Mouse (Mus musculus) liver, embryonic 15.5 days (tissue): Measurements from ENCODE around the gene Fam83f. TPM values are rescaled to one million over a fixed set of nuclear protein-coding genes. Genes with fewer than 3 reads are reported as not detected.
A peak's percentile ranks its signal among the peaks of the same experiment; 100 is the strongest.

Experiments
- ATAC-seq: fragments of 200-750 bp; cut with Nextera tagmentation; 2 replicates; pipeline ENCODE4 v1.8.0; 2017; ENCODE audit warnings: moderate number of reproducible peaks, mild to moderate bottlenecking, moderate library complexity; ENCODE audit not compliant: insufficient read depth
- H3K27ac ChIP-seq: fragments of 300-500 bp; sonication (generic); replicated peaks from 2 replicates; pipeline ENCODE4 v1.5.1; 2015; ENCODE audit warnings: mild to moderate bottlenecking, inconsistent platforms
- H3K27me3 ChIP-seq: fragments of 300-500 bp; sonication (generic); 2 replicates; pipeline ENCODE4 v1.6.1; 2015; ENCODE audit warnings: mild to moderate bottlenecking, inconsistent platforms
- H3K36me3 ChIP-seq: fragments of 300-500 bp; sonication (generic); replicated peaks from 2 replicates; pipeline ENCODE4 v1.6.1; 2015; ENCODE audit warnings: moderate library complexity, mild to moderate bottlenecking, inconsistent platforms
- H3K4me1 ChIP-seq: fragments of 300-500 bp; sonication (generic); replicated peaks from 2 replicates; pipeline ENCODE4 v1.6.1; 2015; ENCODE audit warnings: inconsistent platforms
- H3K4me2 ChIP-seq: fragments of 300-500 bp; sonication (generic); 2 replicates; pipeline ENCODE4 v1.6.1; 2015; ENCODE audit warnings: moderate library complexity, mild to moderate bottlenecking, inconsistent platforms
- H3K4me3 ChIP-seq: fragments of 300-500 bp; sonication (generic); replicated peaks from 2 replicates; pipeline ENCODE4 v1.5.1; 2015; ENCODE audit warnings: mild to moderate bottlenecking, inconsistent platforms
- H3K9ac ChIP-seq: fragments of 300-500 bp; sonication (generic); 2 replicates; pipeline ENCODE4 v1.6.1; 2015; ENCODE audit warnings: moderate library complexity, mild to moderate bottlenecking, inconsistent platforms
- H3K9me3 ChIP-seq: fragments of 300-500 bp; sonication (generic); replicated peaks from 2 replicates; pipeline ENCODE4 v1.6.1; 2016; ENCODE audit warnings: inconsistent platforms
- WGBS: fragments of 180-500 bp; shearing (Covaris S2); methylation state at CpG from one replicate; pipeline ENCODE4 v1.1.7; 2015; ENCODE audit warnings: mixed read lengths; ENCODE audit not compliant: insufficient replicate concordance; 5-methylcytosine and 5-hydroxymethylcytosine counted together
- polyA plus RNA-seq: library from polyadenylated mRNA; unstranded; fragments of >200 nt; fragmentation: Nextera tagmentation; extraction: Ambion mirVana; gene quantifications from 2 replicates; pipeline ENCODE4 v1.2.1, GENCODE M21; 2015

Fam83f gene
- polyA plus RNA-seq, 1 experiment from 2014 or later = 3.7 TPM

DNA sequence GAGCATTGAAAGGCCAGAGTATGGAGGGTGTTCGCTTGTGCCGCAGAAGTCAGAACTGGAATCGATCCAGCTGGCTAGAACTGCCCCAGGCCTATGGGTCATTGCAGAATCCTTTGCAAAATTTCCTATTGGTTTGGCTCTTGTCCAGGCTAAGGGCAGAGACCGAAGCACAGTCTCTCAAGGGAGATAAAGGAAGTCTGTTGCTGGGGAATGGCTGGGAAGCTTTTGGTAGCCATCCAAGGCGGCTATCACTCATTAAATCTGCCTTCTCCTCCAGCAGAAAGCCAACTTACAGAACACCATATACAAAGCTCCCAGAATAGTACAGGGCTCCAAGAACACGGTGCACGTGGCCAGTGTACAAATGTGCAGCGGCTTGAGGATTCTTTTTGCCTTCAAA, 35.4 kb downstream of the Fam83f start:
- no peaks in the 10 kb centered on the region for H3K9me3 ChIP-seq
- H3K4me2 ChIP-seq = peak overlapping the region; percentile 70; the same call in 1 of the 2 replicates
- no peak overlapping the region for H3K9ac ChIP-seq
- no peaks in the 10 kb centered on the region for H3K36me3 ChIP-seq
- no peak overlapping the region for H3K4me3 ChIP-seq
- H3K27ac ChIP-seq = peak overlapping the region; percentile 16; the same call in 1 of the 2 replicates
- no peaks in the 10 kb centered on the region for H3K27me3 ChIP-seq
- peaks cover 35% of the 10 kb centered on the region for H3K4me1 ChIP-seq
- 62% methylated on average over 8 of the region's 8 CpGs for WGBS
- ATAC-seq = no peak

DNA sequence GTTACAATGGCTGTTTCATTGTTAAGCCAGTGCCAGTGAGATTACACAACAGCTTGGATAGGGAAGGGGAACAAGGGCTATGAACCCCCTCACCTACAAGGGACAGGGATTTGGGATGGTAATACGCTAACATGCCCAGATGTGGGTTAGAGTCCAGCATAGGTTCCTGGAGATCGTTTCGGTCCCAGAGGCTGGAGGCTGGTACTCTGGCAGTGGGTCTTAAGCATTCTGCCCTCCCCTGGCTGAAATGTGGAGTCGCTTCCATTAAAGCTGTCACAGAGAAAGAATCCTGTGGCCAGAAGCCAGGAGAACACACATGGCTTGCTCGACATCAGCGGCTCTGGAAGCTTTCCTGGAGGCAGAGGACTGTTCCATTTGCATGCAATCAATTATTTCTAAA, 37.9 kb downstream of the Fam83f start:
- no peak for ATAC-seq
- Histone ChIP-seq H3K4me3 (no peak overlapping the region), H3K4me2 (peak overlapping the region; percentile 94), H3K36me3 (no peaks in the 10 kb centered on the region), H3K27ac (no peak overlapping the region; the same call in 1 of the 2 replicates), H3K27me3 (no peaks in the 10 kb centered on the region), H3K4me1 (peaks cover 41% of the 10 kb centered on the region), H3K9ac (no peak overlapping the region), H3K9me3 (no peaks in the 10 kb centered on the region)
- 77% methylated on average over 6 of the region's 6 CpGs for WGBS

DNA sequence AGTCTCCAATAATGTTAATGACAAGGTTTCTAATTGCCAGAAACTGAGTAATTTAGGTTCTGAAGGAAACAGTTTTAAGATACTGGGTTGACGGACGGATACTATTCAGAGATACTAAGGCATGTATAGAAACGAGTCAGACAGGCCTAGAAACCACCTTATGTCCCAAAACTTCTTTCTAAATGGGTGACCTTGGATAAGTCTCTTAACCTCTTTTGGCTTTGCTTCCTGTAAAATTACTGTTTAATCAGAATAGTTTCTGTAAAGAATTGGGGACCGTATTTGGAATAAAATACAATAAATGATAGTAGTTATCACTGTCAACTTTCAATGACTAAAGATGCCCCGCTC, 38.6 kb downstream of the Fam83f start:
- ATAC-seq = no peak
- 9% methylated on average over 5 of the region's 5 CpGs for WGBS
- peak overlapping the region; percentile 91 for H3K27ac ChIP-seq
- peak overlapping the region; percentile 98 for H3K4me3 ChIP-seq
- no peaks in the 10 kb centered on the region for H3K27me3 ChIP-seq
- peak overlapping the region; percentile 12; the same call in 1 of the 2 replicates for H3K9ac ChIP-seq
- H3K4me1 ChIP-seq = peaks cover 41% of the 10 kb centered on the region
- no peaks in the 10 kb centered on the region for H3K9me3 ChIP-seq
- peak overlapping the region; percentile 94 for H3K4me2 ChIP-seq
- no peaks in the 10 kb centered on the region for H3K36me3 ChIP-seq

DNA sequence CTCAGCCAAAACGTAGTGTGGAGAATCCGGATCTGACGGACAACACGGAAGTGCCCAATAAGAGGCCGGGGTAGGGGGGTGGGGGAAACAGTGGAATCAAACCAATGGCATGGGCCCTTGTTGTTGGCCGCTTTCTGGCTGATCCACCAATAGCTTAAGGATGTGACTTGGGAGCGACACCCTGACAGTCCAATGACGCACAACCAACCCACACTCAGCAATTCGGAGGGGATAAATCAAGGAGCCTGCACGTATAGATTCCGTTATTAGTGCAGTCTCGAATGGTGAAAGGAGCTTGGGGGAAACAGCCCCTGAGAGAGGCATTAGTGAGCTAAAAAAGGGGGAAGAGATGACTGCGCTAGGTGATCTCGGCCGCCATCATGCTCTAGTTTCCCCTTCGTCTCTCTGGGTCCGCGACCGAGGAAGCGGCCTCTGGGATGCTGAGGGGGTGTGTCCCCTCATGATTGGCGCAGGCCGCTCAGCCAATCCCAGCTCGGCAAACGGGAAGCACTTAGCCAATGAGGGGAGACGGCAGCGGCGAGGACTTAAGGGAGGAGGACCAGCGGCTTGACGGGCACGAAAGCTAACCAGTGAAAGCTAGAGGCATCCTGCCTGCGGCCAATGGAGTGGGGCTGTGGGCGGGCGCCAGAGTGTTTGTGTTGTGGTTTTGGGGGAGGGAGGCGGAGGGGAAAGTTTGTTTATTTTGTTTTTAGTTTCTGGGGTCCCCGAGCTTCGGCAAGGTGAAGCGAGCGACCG, 39.1 kb downstream of the Fam83f start, which contains the start of gene Tnrc6b:
Tnrc6b (plus strand) TSS at position 706 of the 756 bp plus-strand sequence.
- Histone ChIP-seq H3K4me2 (peak within 1 kb of the TSS; percentile 94), H3K27ac (peak within 1 kb of the TSS; percentile 91), H3K9me3 (no peaks in the 10 kb centered on the region), H3K27me3 (no peaks in the 10 kb centered on the region), H3K36me3 (no peaks in the 10 kb centered on the region), H3K4me3 (peak within 1 kb of the TSS; percentile 98), H3K9ac (peak within 1 kb of the TSS; percentile 89), H3K4me1 (peaks cover 39% of the 10 kb centered on the region)
- peak; percentile 96 for ATAC-seq
- under 1% methylated on average over 39 of the region's 39 CpGs for WGBS

DNA sequence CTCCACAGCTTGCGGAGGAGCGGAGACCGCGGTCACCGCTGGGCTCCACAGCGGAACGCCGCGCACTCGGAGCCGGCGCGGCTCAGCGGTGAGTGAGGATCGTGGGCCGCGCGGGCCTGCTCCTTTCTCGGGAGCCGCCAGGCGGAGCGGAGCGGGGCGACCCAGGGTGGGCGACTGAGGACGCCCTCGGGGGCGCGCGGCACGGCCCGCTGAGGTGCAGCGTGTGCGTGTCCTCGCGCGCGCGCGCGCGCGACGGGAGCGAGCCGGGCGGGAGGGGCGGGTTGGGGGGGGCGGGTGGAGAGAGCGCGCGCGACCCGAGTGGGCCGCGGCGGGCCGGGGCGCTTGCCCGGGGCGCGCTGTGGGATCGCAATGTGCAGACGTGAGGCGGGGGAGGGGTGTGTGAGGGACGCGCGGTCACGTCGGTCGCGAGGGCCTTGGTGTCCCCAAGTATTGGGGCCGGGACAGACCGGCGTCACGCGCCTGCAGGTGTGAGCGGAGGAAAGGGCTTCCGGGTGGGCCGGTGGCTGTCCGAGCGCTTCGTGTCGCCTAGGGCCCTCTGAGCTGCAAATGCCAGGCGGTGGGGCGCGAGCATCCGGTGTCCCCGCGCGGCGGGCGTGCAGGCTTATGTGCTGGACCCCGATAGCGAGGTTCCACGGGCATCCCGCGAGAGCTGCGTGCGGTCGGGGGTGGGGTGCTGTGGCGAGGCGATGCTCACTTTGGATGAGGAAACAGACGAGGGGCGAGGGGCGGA, 39.9 kb downstream of the Fam83f start:
- WGBS = under 1% methylated on average over 96 of the region's 106 CpGs
- peak overlapping the region; percentile 89 for H3K9ac ChIP-seq
- H3K4me3 ChIP-seq = peak overlapping the region; percentile 98
- peak overlapping the region; percentile 94 for H3K4me2 ChIP-seq
- H3K4me1 ChIP-seq = peaks cover 32% of the 10 kb centered on the region
- peak; percentile 8 for ATAC-seq
- H3K36me3 ChIP-seq = no peaks in the 10 kb centered on the region
- no peaks in the 10 kb centered on the region for H3K9me3 ChIP-seq
- H3K27ac ChIP-seq = peak overlapping the region; percentile 87
- H3K27me3 ChIP-seq = no peaks in the 10 kb centered on the region

DNA sequence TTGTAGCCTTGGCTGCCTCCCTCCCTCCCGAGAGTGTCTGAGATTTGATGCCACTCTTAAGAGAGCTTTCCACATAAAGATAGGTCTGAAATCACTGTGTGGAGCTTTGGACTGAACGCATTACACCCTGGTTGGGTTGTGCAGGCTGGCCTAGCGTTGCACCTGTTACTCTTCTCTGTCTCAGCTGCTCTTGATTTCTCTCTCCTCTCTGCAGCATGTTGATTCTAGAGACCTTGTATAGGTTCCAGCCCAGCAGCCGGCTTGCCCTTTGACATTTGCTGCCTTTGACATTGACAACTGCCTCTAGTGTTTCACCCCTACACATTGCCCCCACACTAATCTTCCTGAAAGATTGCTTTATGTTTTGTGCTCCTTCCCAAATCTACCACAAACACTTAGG, 42.7 kb downstream of the Fam83f start:
- no peaks in the 10 kb centered on the region for H3K36me3 ChIP-seq
- H3K27me3 ChIP-seq = no peaks in the 10 kb centered on the region

DNA sequence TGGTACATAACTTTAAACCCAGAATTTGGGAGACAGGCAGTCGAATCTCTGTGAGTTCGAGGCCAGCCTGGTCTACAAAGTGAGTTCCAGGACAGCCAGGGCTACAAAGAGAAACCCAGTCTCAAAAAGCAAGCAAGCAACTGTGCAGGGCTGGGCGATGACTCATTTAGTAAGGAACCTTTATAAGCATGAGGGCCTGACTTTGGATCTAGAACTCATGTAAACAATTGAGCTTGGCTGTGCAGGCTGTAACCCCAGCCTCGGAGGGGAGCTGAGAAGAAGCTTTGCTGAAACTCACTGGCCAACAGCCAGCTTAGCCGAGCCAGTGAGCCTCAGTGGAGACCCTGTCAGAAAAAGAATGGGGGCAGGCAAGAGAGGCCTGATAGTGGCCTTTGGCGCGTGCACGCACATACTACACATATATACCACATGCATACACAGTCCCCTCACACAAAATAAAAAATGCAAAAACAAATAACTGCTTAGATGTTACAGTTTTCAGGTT, 45.0 kb downstream of the Fam83f start:
- no peak for ATAC-seq
- Histone ChIP-seq H3K27ac (no peak overlapping the region), H3K9ac (no peak overlapping the region), H3K4me1 (peaks cover 20% of the 10 kb centered on the region), H3K4me3 (no peak overlapping the region), H3K27me3 (no peaks in the 10 kb centered on the region), H3K36me3 (no peaks in the 10 kb centered on the region), H3K4me2 (no peak overlapping the region), H3K9me3 (no peaks in the 10 kb centered on the region)
- 70% methylated on average over 8 of the region's 8 CpGs for WGBS

More for the DNA sequence above, 42.7 kb downstream of the Fam83f start:
- Histone ChIP-seq H3K4me1 (peaks cover 20% of the 10 kb centered on the region), H3K4me2 (no peak overlapping the region), H3K27ac (no peak overlapping the region), H3K9ac (no peak overlapping the region), H3K4me3 (no peak overlapping the region), H3K9me3 (no peaks in the 10 kb centered on the region)
- ATAC-seq = no peak
- WGBS = 56% methylated on average over 4 of the region's 4 CpGs

DNA sequence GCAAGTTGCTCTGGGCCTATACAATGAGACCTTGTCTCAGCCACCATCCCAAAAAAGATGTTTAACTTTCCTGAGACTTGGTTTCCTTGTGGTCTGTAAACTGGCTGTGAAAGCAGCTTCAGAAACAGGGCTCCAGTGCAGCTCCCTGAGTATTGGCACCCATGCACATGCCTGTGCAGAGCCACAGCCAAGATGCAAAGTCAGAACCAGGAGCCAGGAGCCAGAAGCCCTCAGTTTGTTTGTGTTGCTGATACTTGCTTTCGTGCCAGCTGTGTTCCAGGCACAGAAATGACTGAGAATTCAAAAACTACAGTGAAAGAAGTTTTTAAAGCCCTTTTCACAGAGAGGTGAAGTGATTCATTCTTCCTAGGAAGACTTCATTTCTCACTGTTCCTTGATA, 45.8 kb downstream of the Fam83f start:
- Histone ChIP-seq H3K36me3 (no peaks in the 10 kb centered on the region), H3K4me2 (no peak overlapping the region), H3K4me1 (peaks cover 18% of the 10 kb centered on the region), H3K9ac (no peak overlapping the region), H3K9me3 (no peaks in the 10 kb centered on the region), H3K4me3 (no peak overlapping the region), H3K27ac (no peak overlapping the region), H3K27me3 (no peaks in the 10 kb centered on the region)
- ATAC-seq = no peak
- WGBS = 55% methylated on average over 1 of the region's 1 CpGs

DNA sequence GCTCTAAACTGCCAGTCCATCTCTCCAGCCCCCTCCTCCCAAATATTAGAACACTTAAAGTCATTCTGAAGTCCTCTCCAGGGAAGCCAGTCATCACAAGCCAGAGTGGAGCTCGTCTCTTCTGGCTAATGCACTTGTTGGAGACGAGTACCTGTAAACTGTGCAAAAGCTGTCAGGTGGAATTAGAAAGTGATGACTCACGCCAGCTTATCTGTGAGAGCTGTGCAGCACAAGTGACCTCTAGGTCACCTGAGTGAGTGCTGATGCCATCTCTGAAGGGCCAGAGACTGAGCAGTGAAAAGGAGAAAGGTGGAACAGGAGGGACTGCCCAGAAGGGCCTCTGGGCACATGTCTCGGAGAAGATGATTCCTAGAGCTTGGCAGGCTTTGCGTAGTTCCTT, 48.6 kb downstream of the Fam83f start:
- no peak for ATAC-seq
- Histone ChIP-seq H3K9ac (no peak overlapping the region), H3K4me2 (no peak overlapping the region), H3K27me3 (no peaks in the 10 kb centered on the region), H3K9me3 (no peaks in the 10 kb centered on the region), H3K4me1 (peaks cover 13% of the 10 kb centered on the region), H3K27ac (no peak overlapping the region), H3K36me3 (no peaks in the 10 kb centered on the region), H3K4me3 (no peak overlapping the region)
- 69% methylated on average over 5 of the region's 5 CpGs for WGBS

DNA sequence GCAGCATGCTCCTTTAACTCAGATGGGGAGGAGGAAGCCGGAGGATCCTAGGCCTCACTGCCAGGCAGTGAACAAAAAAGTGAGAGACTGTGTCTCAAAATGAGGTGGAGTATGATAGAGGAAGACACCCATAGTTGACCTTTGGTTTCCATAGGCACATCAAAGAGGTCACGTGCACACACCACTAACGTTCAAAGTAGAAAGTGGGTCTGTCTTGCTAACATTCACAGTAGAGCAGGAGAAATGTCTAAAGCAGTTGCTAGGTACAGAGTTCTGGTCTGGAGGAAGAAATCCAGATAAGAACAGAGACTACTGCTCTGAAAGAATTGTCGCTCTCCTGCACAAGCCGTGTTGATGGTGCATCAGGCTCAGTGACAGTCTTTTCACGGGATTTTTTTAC, 50.2 kb downstream of the Fam83f start:
- WGBS = 56% methylated on average over 6 of the region's 6 CpGs
- Histone ChIP-seq H3K36me3 (no peaks in the 10 kb centered on the region), H3K27ac (no peak overlapping the region), H3K4me2 (no peak overlapping the region), H3K4me1 (peaks cover 13% of the 10 kb centered on the region), H3K9ac (no peak overlapping the region), H3K9me3 (no peaks in the 10 kb centered on the region), H3K27me3 (no peaks in the 10 kb centered on the region), H3K4me3 (no peak overlapping the region)
- ATAC-seq = no peak

DNA sequence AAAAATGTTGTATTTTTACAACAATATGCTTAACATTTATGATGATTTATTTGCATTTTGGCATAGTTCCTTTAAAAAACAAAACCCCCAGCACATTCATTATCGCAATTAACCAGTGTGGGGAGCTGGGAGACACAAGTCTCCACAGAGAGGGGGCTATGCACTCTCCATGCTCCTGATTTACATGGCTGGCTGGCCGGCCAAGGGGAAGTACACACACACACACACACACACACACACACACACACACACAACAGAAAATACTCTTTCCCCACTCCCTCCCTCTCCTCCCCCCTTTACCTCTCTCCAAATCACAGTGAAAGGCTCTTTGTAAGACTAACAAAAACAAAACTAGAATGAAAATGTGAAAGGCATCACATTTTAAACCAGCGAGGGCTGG, 50.7 kb downstream of the Fam83f start:
- H3K36me3 ChIP-seq = no peaks in the 10 kb centered on the region
- no peak overlapping the region for H3K4me2 ChIP-seq
- H3K4me3 ChIP-seq = no peak overlapping the region
- 55% methylated on average over 3 of the region's 3 CpGs for WGBS
- H3K9ac ChIP-seq = no peak overlapping the region
- no peak for ATAC-seq
- H3K4me1 ChIP-seq = peaks cover 13% of the 10 kb centered on the region
- no peaks in the 10 kb centered on the region for H3K27me3 ChIP-seq
- no peaks in the 10 kb centered on the region for H3K9me3 ChIP-seq
- H3K27ac ChIP-seq = no peak overlapping the region
